Mouse (Mus musculus) monocyte, adult 2 months (primary cell): ENCODE results near the gene Mllt10.

ENCODE experiments used
- DNase-seq, 2 experiments: peaks; one replicate each; pipeline ENCODE4 v3.0.0; 2022; ENCODE audit warnings: low spot score in 2 of 2, low read depth in 1 of 2

Mllt10 gene

GRCm38 (mm10) chr2:18033166-18034108 lies 21.6 kb upstream of the Mllt10 start:
- DNase-seq = no peak

DNA sequence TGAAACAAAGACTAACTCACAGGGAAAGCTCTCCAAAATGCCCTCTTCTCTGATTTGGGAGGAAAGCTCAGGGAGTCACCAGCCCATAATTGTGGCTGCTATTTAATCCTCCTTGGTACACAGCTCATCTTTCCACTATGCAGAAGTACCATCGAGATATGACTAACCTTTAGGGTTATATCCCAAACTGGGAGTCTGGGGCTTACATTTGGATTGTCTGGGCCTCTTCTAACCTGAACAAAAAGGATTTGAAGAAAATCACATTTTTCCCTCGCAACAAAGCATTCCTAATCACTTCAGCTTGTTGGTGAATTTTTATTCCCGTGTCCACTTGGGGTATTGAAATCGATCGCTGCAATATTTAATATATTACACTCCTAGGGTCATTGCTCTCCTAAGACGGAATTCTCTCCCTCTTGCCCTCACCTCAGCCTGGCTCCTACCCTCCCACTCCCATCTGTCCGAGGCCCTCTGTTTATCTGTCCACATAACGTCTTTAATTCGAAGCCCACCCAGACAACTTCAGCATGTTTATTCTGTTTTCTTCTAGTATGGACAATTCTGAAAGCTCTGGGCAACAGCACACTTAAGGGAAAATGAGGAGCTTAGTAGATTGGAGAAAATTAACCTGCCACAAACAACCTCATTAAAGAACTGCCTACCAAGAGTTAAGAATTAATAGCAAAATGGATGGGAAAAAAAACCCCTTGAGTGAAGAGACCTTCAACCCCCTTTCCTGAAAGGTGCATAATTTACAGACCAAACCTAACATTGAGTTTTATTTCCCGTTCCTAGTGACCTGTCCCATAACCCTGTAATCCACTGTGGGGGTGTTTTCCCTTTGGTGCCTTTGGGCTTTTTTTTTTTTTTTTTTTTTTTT lies 20.4 kb upstream of the Mllt10 start:
- no peak for DNase-seq

- no peak for DNase-seq
Observed at GRCm38 (mm10) chr2:18037491-18037890, 17.5 kb upstream of the Mllt10 start, which contains the start of gene A930004D18Rik. TSS of gene A930004D18Rik (minus strand) at chr2:18037737.

- DNase-seq = no peak
Observed at GRCm38 (mm10) chr2:18038141-18038752, 16.8 kb upstream of the Mllt10 start.

GRCm38 (mm10) chr2:18038895-18039371 lies 16.1 kb upstream of the Mllt10 start:
- no peak for DNase-seq

GRCm38 (mm10) chr2:18039566-18040290 lies 15.3 kb upstream of the Mllt10 start:
- DNase-seq = no peak

GRCm38 (mm10) chr2:18040347-18041160 lies 14.5 kb upstream of the Mllt10 start:
- DNase-seq = no peak

GRCm38 (mm10) chr2:18041199-18041885 lies 13.7 kb upstream of the Mllt10 start:
- no peak for DNase-seq

DNA sequence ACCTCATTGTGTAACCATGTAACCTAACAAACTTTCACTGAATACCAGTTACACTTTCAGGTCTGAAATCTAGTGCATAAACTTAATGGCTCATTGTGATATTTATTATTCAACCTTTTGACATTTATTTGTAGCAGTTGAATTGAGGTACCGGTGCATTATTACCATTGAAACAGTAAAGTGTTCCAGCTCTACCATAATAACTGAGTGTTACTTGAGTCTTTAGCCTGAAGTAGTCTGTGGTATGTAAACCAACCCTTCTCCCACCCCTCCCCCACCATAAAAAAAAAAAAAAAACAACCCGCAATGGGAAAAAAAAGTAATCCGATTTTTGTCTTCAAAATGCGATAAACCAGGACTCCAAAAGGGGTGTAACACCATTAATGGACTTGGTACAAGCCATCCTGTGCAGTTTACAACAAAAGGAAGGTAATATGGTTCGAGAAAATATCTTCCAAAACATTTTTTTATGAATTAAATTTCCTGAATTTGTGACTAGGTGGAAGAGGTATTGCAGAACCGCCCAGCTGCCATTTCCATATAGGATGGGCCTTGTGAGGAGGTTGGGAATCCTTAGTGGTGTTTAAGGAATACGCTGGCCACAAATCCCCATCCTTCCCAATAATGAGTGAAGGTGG lies 9.8 kb upstream of the Mllt10 start:
- DNase-seq = no peak

DNA sequence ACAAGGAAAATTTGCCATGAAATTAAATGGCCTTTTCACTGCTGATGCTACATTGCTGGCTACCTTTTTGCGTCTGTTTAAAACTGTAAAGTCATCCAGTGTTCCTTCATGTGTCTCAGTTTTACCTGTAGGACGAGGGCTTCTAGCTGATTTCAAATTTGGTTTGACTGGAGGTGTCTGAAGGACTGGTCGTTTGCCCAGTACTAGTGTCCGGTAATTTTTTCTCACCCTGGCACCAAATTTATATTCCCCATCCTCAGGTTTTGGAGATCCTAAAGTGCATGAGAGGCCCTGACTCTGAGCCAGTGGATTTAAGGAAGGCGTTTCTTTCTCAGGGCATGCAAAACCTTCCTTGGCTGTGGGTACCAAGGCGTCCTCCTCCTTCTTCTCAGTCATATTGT lies 9.3 kb upstream of the Mllt10 start:
- DNase-seq = no peak

- DNase-seq = no peak
Observed at GRCm38 (mm10) chr2:18046186-18046585, 8.9 kb upstream of the Mllt10 start.

- DNase-seq = no peak
Observed at GRCm38 (mm10) chr2:18046758-18047645, 8.0 kb upstream of the Mllt10 start.

- DNase-seq = no peak
Observed at GRCm38 (mm10) chr2:18047646-18048452, 7.2 kb upstream of the Mllt10 start.

GRCm38 (mm10) chr2:18048453-18049075 lies 6.5 kb upstream of the Mllt10 start, which contains the start of gene Skida1:
TSS of gene Skida1 (minus strand) at chr2:18049051.
- DNase-seq = no peak

DNA sequence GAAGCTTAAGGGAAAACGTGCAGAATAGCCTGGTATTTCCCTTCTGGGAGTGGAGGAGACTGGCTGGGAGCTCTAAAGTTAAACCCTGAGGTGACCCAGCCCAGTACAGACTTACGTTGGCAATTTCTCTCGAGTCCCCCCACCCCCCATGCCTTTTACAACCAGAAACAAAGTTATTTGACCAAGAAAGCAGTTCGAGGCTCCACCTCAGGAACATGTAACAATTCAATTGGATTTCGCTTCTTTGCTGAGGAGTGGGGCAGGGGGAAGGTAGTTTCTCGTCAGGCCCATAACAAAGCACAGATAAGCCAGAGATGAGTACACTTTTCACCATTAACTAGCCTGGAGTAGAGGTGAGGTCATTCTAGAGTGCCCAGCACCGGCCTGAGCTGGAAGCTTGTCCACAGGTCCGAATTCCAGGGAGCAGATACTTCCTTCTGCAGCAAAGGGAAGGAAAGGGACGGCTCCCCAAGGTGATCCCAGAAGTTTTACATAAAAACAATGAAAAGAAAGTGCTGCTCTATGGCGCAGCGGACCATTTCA lies 5.7 kb upstream of the Mllt10 start:
- DNase-seq = no peak

GRCm38 (mm10) chr2:18050018-18050417 lies 5.0 kb upstream of the Mllt10 start:
- DNase-seq = no peak
